ENCODE assay signal across 8 mouse cellular contexts in the genomic region with DNA sequence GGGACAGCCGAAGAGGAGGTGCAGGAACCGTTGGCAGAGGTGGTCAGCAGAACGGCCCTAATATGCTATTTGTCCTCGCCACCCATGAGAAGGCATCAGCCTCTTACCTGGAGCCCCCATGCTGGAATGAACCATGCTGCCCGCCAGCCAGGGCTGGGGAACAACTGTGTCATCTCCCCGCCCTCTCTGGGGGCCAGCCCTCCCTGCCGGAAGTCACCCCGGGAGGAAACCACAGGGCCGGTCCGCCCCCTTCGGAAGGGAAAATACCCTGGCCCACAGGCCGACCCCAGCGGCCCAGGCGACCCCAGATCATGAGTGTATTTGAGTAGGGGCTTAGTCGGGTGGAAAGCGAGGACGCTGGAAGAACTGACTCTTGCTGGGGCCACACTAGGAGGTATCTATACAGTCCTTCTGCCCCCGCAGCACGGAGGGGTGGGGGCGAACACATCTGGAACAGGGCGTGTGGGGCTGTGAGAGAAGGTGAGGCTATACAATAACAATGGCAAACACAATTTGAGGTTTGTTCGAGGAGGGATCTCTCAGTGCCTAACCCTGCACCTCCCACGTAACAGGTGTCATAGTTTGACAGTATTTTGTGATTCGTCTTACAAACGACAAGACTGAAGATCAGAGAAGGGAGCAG. TPM values are rescaled to one million over a fixed set of nuclear protein-coding genes. Genes with fewer than 3 reads are reported as not detected.
DNase-seq lines count a peak whose midpoint lies in the region; ATAC-seq and TF ChIP-seq lines count a peak whose summit lies in the region.

No protein-coding gene starts in this region.

- no peak for DNase-seq in ES-E14 (ENCODE audit: low read depth, low spot score)
- peak; percentile 77 for DNase-seq in thymus, postnatal 0 days (ENCODE audit: low spot score)
- no peak for DNase-seq in urinary bladder, adult 18-20 months (ENCODE audit: low spot score in 2 of 2)
- no peak for DNase-seq in adrenal gland, postnatal 25 days
- no peak for DNase-seq in kidney, adult 18-20 months

- H3K4me2 ChIP-seq in embryonic facial prominence, embryonic 12.5 days (replicated peaks), result no peak overlapping the region; the same call in 1 of the 2 replicates

- 7% methylated on average over 25 of the region's 25 CpGs for WGBS in embryonic facial prominence, embryonic 12.5 days

- H3K9ac ChIP-seq in ES-E14 (ENCODE audit: insufficient read depth, low read depth, low read length, poor library complexity, severe bottlenecking), result peak overlapping the region; percentile 15; the same call in 1 of the 2 replicates
- H3K9ac ChIP-seq in embryonic facial prominence, embryonic 12.5 days, result 0 out of 2 replicates have a peak overlapping the region, but pooled peaks have one; percentile 12

- in situ Hi-C loops in ES-E14 (cut with MboI; ENCODE audit: low sequenced_read_pairs in 2 of 2, unreplicated experiment in 2 of 2), result no loop called here

- no peak for ATAC-seq in embryonic facial prominence, embryonic 12.5 days (ENCODE audit: insufficient number of reproducible peaks, insufficient read depth, low FRiP score, low TSS enrichment)
- peak; percentile 87 for ATAC-seq in inflammation-experienced regulatory T-cells, adult 6 months

- H3K36me3 ChIP-seq in ES-E14 (ENCODE audit: control insufficient read depth, insufficient read depth, low read length, poor library complexity, severe bottlenecking), result no peaks in the 10 kb centered on the region
- H3K36me3 ChIP-seq in embryonic facial prominence, embryonic 12.5 days, result no peaks in the 10 kb centered on the region
- peaks cover 50% of the 10 kb centered on the region for H3K36me3 ChIP-seq in megakaryocyte, embryonic 14.5 days (replicated peaks; ENCODE audit: low read length)

- H3K4me3 ChIP-seq in ES-E14 (ENCODE audit: insufficient read depth in 1 of 2, low read depth in 1 of 2, low read length in 2 of 2, poor library complexity in 1 of 2, severe bottlenecking in 1 of 2), result peak overlapping the region in 1 of 2 experiments; percentile 20; a peak in 1 of 4 replicates
- H3K4me3 ChIP-seq in embryonic facial prominence, embryonic 12.5 days, result no peak overlapping the region
- H3K4me3 ChIP-seq in megakaryocyte, embryonic 14.5 days (replicated peaks), result peak overlapping the region; percentile 89

- H3K9me3 ChIP-seq in ES-E14 (ENCODE audit: control insufficient read depth, insufficient read depth, low read depth, low read length), result no peaks in the 10 kb centered on the region
- H3K9me3 ChIP-seq in embryonic facial prominence, embryonic 12.5 days, result no peaks in the 10 kb centered on the region
- H3K9me3 ChIP-seq in megakaryocyte, embryonic 14.5 days, result peaks cover 13% of the 10 kb centered on the region

- peaks cover 4 to 10% of the 10 kb centered on the region in 2 experiments; a peak in 3 of 4 replicates for H3K4me1 ChIP-seq in ES-E14 (ENCODE audit: control insufficient read depth in 2 of 2, insufficient read depth in 2 of 2, low read length in 2 of 2, poor library complexity in 1 of 2)
- H3K4me1 ChIP-seq in embryonic facial prominence, embryonic 12.5 days, result 0 out of 2 replicates have a peak, but pooled peaks cover 6% of the 10 kb centered on the region
- peaks cover 66% of the 10 kb centered on the region for H3K4me1 ChIP-seq in megakaryocyte, embryonic 14.5 days

- peaks cover 61% of the 10 kb centered on the region for H3K27me3 ChIP-seq in embryonic facial prominence, embryonic 12.5 days
- peaks cover 43% of the 10 kb centered on the region for H3K27me3 ChIP-seq in megakaryocyte, embryonic 14.5 days (replicated peaks)

- no peak overlapping the region for H3K27ac ChIP-seq in ES-E14 (ENCODE audit: insufficient read depth, low read depth, low read length, poor library complexity, severe bottlenecking)
- no peak overlapping the region for H3K27ac ChIP-seq in embryonic facial prominence, embryonic 12.5 days

TF ChIP-seq in ES-E14, 5 proteins besides CTCF, POLR2A, EP300 and RAD21:
- no peak for TF ChIP-seq ZC3H11A (IDR thresholded peaks at IDR 0.05; ENCODE audit: borderline replicate concordance, low read depth, low read length)
- no peak for TF ChIP-seq HCFC1 (IDR thresholded peaks at IDR 0.05; ENCODE audit: borderline replicate concordance, insufficient read depth, low read length)
- TF ChIP-seq ZNF384 (IDR thresholded peaks at IDR 0.05; ENCODE audit: low read depth, low read length), result no peak
- no peak for TF ChIP-seq CHD2 (IDR thresholded peaks at IDR 0.05; ENCODE audit: low read depth, low read length)
- no peak for TF ChIP-seq MAFK (IDR thresholded peaks at IDR 0.05; ENCODE audit: insufficient read depth, low read depth, low read length)

RNA-seq across cellular contexts. Expression of gene Pou2f2, which starts 47.1 kb away (rescaled TPM):
- 2.4 and 2.9 TPM in 2 replicates for total RNA-seq in ES-E14 (2012; rRNA removed)
- 2.3 and 3.2 TPM in 2 replicates for polyA plus RNA-seq in embryonic facial prominence, embryonic 12.5 days (2016; fragmentation: Nextera tagmentation; extraction: Ambion mirVana)
- polyA plus RNA-seq in inflammation-experienced regulatory T-cells, adult 6 months (2017; shearing (Covaris generic)), result 10 to 100 TPM; 18.1 to 32.0 (median 30.0) TPM
- 141 and 174 TPM in 2 replicates for polyA plus RNA-seq in megakaryocyte, embryonic 14.5 days (2012; ENCODE audit: insufficient read depth, low replicate concordance)
- 1.5 and 1.9 TPM in 2 replicates for polyA plus RNA-seq in thymus, postnatal 0 days (2015; fragmentation: Nextera tagmentation; extraction: Ambion mirVana)
- total RNA-seq in adrenal gland, postnatal 25 days (2021), result 0.67 and 1.0 TPM in 2 replicates
